Mouse (Mus musculus): ENCODE results near the gene Cyp27b1.

The Cyp27b1 gene

GRCm38 (mm10) chr10:127085633-127086032 is 37.6 kb downstream of the Cyp27b1 start:
- DNase-seq (ENCODE audit: low spot score in 2 of 2): no peak

GRCm38 (mm10) chr10:127090560-127091411 is 42.7 kb downstream of the Cyp27b1 start:
- DNase-seq (ENCODE audit: low spot score in 2 of 2): no peak

- no peak for DNase-seq (ENCODE audit: low spot score in 2 of 2)
These were observed 43.7 kb downstream of the Cyp27b1 start for GRCm38 (mm10) chr10:127091507-127092396.

GRCm38 (mm10) chr10:127092742-127093141 is 44.7 kb downstream of the Cyp27b1 start:
- no peak for DNase-seq (ENCODE audit: low spot score in 2 of 2)

- DNase-seq (ENCODE audit: low spot score in 2 of 2): no peak
These were observed 46.3 kb downstream of the Cyp27b1 start for GRCm38 (mm10) chr10:127094382-127094802.

- DNase-seq (ENCODE audit: low spot score in 2 of 2): no peak
These were observed 50.5 kb downstream of the Cyp27b1 start for GRCm38 (mm10) chr10:127098514-127098913.

GRCm38 (mm10) chr10:127099191-127099590 is 51.1 kb downstream of the Cyp27b1 start:
- DNase-seq (ENCODE audit: low spot score in 2 of 2): no peak

GRCm38 (mm10) chr10:127099868-127100267 is 51.8 kb downstream of the Cyp27b1 start:
- DNase-seq (ENCODE audit: low spot score in 2 of 2): no peak

- DNase-seq (ENCODE audit: low spot score in 2 of 2): no peak
These were observed 52.4 kb downstream of the Cyp27b1 start for GRCm38 (mm10) chr10:127100414-127100813.

- no peak for DNase-seq (ENCODE audit: low spot score in 2 of 2)
These were observed 53.1 kb downstream of the Cyp27b1 start for GRCm38 (mm10) chr10:127101151-127101550.

All from urinary bladder, adult 18-20 months (tissue).